Mouse (Mus musculus): ENCODE results near the gene Plgrkt.

The Plgrkt gene

DNA sequence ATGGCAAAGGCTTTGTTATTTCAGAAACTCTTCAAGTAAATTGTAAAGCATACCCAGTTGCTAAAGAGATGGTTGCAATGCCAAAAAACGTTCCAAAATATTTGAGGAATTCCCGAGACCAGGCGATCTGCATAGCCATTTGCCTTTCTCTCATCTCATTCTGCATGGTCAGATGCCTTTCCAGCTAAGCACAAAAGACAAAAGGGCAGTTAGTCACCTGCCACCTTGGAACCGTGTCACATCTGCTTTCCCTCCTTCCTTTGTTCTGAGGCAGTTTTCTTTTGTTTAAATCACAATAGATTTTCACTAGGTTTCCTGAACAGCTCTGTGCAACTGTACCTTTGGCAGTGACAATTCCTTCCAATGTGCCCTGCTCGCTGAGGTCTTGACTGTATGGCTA, 16.2 kb downstream of the Plgrkt start:
- no peak for DNase-seq

DNA sequence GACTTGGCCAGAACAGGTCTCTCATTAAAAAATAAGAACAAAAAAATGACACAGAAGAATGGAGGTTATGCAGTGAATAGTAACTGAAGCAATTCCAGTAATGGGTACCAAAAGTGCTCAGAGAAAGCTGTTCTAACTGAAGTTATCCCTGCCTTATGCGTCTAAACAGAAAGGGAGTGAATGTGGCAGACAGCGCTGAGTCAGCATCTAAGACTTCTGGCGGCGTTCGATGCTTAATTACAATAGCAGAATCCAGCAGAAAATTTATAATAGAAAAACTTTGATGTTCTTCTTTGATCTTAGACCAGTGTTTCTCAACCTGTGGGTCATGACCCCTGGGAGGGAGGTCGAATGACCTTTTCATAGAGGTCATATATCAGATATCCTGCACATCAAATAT, 21.6 kb downstream of the Plgrkt start:
- no peak for DNase-seq

GRCm38 (mm10) chr19:29344868-29345267, 22.3 kb downstream of the Plgrkt start:
- no peak for DNase-seq

DNA sequence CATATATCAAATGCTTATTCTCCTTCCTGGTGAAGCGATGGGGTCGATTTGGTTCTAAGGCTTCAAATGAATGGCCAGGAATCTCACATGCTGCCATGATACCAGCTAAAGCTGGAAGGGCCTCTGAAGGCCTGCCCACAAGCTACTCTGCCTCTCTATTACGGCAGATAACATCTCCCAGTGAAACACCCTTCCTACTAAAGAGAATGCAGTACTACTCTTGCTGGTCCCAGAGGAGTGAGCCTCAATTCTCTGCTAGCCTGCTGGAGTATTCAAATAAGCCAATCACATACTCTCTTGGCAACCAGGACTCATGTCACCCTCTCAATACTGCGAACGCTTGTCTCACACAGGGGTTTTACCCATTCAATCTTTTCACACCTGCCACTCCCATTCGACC, 24.9 kb downstream of the Plgrkt start:
- DNase-seq: no peak

DNA sequence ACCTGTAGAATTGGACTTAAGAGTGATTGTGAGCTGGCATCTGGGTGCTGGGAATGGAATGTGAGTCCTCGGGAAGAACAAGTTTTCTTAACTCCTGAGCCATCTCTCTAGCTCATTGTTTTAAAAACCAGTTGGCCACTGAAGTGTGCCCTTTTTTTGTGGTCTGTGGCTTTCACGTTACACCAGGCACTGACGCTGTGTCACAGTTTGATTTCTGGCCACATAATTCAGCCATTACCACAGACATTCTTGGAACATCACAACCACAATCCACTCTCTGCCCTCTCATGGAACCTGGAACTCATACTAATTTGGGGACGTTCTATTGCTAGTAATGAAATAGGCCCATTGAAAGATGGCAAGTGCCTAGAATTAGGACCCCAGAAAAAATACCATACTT, 26.2 kb downstream of the Plgrkt start:
- DNase-seq: no peak

DNA sequence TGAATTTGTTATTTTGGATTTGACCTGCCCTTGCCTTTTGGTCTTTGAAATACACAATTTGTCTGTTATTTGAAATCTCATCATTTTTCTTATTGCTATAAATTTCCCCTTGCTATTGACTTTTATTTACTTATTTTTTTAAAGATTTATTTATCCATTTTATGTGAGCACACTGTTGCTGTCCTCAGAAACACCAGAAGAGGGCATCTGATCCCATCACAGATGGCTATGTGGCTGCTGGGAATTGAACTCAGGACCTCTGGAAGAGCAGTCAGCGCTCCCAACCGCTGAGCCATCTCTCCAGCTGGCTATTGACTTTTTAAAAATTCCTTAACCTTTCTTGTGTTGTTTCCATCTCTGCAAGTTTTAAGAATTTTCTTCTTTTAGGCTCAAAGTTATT, 30.6 kb downstream of the Plgrkt start:
- DNase-seq: no peak

DNA sequence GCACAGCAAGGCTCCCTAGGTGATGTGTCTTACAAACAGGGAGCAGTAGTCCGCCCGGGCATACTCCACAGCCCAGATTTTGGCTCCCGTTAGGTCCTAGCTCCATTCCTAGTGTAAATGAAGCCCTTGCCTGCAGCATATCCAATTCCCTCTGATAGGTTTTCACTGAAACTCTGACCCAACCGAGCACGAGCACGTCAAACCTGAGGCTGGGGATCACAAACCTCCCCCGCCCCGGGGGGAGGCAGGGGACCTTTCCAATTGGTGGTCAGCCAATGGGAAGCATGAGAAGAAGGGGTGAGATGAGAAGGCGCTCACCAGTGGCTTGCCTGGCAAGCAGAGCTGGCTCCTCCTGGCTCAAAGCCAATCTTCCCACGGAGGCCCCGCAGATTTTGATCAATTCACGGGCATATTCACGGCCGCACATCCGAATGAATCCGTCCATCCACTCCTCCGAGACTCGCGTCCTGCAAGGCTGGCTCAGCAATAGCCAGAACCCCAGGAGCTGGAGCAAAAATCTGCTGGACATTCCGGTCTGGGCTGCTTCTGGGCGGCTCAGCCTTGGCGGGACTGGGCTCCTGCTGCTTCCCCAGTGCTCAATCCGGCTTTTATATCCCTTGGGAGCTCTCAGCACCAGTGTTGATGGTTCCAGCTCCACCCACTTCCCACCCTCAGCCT, 33.0 kb downstream of the Plgrkt start, which contains the start of gene Rln1:
Rln1 (minus strand) TSS at position 603 of the 678 bp plus-strand sequence.
- DNase-seq: peak; percentile 75

- no peak for DNase-seq
Observed at GRCm38 (mm10) chr19:29326822-29327552, 40.2 kb downstream of the Plgrkt start.

DNA sequence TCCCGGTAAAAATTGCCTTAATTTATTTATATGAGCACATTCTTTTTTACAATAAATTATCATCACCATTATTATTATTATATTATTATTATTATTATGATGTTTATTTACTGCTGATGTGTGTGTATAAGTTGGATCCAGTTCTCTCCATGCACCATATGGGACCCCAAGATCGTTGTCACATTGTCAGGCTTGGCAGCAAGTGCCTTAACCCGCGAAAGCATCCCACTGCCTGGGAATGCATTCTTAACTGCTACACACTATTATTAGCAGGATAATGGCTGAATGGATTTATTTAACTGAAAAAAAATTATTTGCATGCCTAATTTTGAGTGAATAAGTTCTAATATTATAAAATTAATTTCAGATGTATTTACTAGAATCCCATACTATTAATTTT, 40.8 kb downstream of the Plgrkt start:
- no peak for DNase-seq

- DNase-seq: no peak
Observed at GRCm38 (mm10) chr19:29325852-29326180, 41.4 kb downstream of the Plgrkt start.

DNA sequence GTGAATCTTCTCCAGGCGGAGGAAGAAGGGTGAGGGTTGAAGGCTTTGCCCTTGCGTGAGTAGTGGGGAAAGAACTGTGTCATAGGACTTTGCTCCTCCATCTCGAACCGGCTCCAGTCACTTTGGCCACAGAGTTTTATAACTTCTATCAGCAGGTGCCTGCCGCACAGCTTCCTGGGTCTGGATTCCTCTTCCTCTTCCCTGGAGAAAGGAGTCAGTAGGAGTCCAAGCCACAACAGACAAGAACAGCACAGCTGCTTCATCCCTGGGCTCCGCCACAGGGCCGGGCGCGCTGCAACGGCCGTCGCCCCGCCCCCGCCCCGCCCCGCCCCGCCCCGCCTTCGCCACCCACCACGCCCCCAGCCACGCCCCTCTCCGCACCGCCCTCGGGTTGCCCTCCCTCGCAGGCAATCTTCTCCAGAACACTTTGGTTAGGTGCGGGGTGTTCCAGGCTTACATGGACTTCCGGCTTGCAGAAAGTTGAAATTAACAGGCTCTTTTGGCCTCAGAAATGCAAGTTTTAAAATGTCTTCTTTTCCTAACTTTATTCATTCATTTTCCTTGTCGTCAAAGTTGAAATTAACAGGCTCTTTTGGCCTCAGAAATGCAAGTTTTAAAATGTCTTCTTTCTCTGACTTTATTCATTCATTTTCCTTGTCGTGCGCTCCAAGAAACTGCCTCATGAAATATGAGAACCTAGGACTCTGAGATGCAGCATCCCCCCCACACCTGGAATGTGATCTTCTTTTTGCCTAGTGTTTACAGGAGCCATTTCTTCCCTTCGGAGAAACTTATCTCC, 41.9 kb downstream of the Plgrkt start, which contains the start of gene Insl6:
Insl6 (minus strand) TSS at position 304 of the 799 bp plus-strand sequence.
- peak; percentile 85 for DNase-seq

- DNase-seq: no peak
Observed at GRCm38 (mm10) chr19:29323416-29324049, 43.7 kb downstream of the Plgrkt start.

DNA sequence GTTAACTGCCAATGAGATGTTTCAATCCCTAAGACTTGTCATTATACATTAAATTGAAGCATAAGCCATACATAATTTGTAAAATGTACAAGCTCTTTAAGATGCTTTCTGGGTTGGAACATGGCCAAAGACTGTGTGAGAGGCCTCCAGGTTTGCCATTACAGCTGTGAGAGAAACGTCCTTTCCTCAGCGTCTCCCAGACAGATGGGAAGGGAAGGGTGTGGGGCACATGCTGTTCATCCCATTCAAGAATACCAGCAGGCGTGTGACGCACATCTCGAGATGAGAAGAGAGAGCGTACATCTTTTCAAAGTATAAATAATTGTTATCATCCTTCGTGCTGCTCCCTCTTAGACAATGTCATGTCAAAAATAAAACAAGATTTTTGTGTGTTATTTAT, 54.5 kb downstream of the Plgrkt start:
- DNase-seq: no peak

- DNase-seq: no peak
Observed at GRCm38 (mm10) chr19:29311791-29312190, 55.4 kb downstream of the Plgrkt start.

DNA sequence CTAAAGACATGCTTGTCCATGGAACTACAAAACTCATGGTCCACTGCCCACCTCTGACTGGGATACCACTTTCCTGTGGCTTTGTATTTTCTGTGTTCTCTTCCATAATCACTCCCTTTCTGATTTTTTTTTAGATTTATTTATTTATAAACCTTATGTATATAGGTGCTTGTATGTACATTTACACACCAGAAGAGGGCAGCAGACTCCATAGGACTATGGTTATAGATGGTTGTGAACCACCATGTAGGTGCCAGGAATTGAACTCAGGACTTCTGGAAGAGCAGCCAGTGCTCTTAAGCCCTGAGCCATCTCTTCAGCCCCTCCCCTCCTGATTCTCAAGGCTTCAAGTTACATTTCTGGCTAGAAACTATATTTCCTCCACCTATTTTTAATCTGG, 58.4 kb downstream of the Plgrkt start:
- DNase-seq: no peak

- no peak for DNase-seq
Observed at GRCm38 (mm10) chr19:29302119-29302518, 65.1 kb downstream of the Plgrkt start.

- DNase-seq: no peak
Observed at GRCm38 (mm10) chr19:29300919-29301318, 66.3 kb downstream of the Plgrkt start.
